Mouse (Mus musculus) testis, adult 2 months (tissue): ENCODE results near the gene Ddost.

Experiments used
- CTCF ChIP-seq: fragments of 200-500 bp; IDR thresholded peaks from 2 replicates; pipeline ENCODE4 v1.5.1; 2012; ENCODE audit warnings: low read depth, mild to moderate bottlenecking, inconsistent platforms, low read length, moderate library complexity; ENCODE audit not compliant: control insufficient read depth, insufficient read depth, insufficient replicate concordance
- POLR2A ChIP-seq: fragments of 200-500 bp; IDR thresholded peaks from 2 replicates; pipeline ENCODE4 v1.6.1; 2012; ENCODE audit warnings: low read depth, mild to moderate bottlenecking, inconsistent platforms, low read length, moderate library complexity; ENCODE audit not compliant: control insufficient read depth

DNA sequence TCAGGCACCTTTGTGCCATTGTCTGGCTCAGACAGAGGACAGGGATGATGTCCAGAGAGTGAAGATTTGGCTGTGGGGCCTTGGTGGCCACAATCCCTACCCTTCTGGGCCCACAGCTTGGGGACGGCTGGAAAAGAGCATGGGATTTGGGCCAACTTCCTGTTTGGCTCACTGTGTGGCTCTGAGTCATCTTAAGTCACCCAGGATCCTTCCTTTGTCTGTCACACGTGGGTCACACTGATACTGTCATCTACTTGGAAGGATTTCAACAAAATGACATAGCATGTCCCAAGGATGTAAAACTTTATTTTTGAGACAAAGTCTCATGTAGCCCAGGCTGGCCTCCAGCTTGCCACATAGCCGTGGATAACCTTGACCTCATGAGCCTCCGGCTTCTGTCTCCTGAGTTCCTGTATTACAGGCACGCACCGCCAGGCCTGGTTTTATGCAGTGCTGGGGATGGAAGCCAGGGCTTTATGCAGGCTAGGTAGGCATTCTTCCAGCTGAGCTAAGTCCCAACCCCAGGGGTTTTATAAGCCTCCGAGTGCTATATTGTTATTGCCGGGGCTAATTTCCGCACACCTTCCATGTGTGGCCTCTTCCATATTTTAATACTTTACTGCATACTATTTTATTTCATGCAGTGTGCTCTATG lies 40.5 kb downstream of the Ddost start:
- TF ChIP-seq POLR2A (no peak), CTCF (no peak)
